ENCODE assay signal across 10 mouse cellular contexts in genomic region chrX:48455018-48455417, GRCm38 (mm10). TPM values are rescaled to one million over a fixed set of nuclear protein-coding genes. Genes with fewer than 3 reads are reported as not detected.
DNase-seq lines count a peak whose midpoint lies in the region; ATAC-seq and TF ChIP-seq lines count a peak whose summit lies in the region.
"Had no signal": no experiment of that assay in that cellular context is flagged by ENCODE, and none has a peak within 500 bp of the region (broad histone marks: within the 10 kb centered on the region; RNA-seq: fewer than 3 reads in every experiment).

No protein-coding gene starts in this region.

- H3K27me3 ChIP-seq in neural tube, embryonic 15.5 days (replicated peaks), result peaks cover 23% of the 10 kb centered on the region
- H3K27me3 ChIP-seq in limb, embryonic 14.5 days (ENCODE audit: control insufficient read depth, insufficient read depth, low read length), result no peaks in the 10 kb centered on the region
- peaks cover 21% of the 10 kb centered on the region for H3K27me3 ChIP-seq in forebrain, embryonic 11.5 days (ENCODE audit: control insufficient read depth, insufficient read depth, low read length)

- TF ChIP-seq POLR2A in limb, embryonic 14.5 days (IDR thresholded peaks at IDR 0.05; ENCODE audit: borderline replicate concordance, extremely low read depth, insufficient read depth, insufficient read length), result no peak

- H3K9ac ChIP-seq in neural tube, embryonic 15.5 days (replicated peaks), result no peak overlapping the region
- no peak overlapping the region for H3K9ac ChIP-seq in limb, embryonic 14.5 days (ENCODE audit: low read depth, low read length, severe bottlenecking)
- H3K9ac ChIP-seq in forebrain, embryonic 11.5 days (ENCODE audit: low read length), result no peak overlapping the region
- H3K9ac ChIP-seq: midbrain, embryonic 13.5 days had no signal

- peaks cover 3% of the 10 kb centered on the region; the same call in 1 of the 2 replicates for H3K4me1 ChIP-seq in neural tube, embryonic 15.5 days
- no peaks in the 10 kb centered on the region for H3K4me1 ChIP-seq in limb, embryonic 14.5 days (ENCODE audit: control insufficient read depth, insufficient read depth, low read length)
- H3K4me1 ChIP-seq in forebrain, embryonic 11.5 days (replicated peaks; ENCODE audit: control insufficient read depth, insufficient read depth, low read length), result no peaks in the 10 kb centered on the region

- DNase-seq in gastrocnemius, adult 2 months, result peak; percentile 29
- no peak for DNase-seq in gastrocnemius, postnatal 25 days
- no peak for DNase-seq in neural tube, embryonic 10.5 days (ENCODE audit: extremely low spot score, low spot score)
- no peak for DNase-seq in limb, embryonic 14.5 days (ENCODE audit: low spot score)
- DNase-seq in thymus, postnatal 4 days, result peak; percentile 80
- no peak for DNase-seq in layer of hippocampus, adult 9-10 months (ENCODE audit: low spot score)
- DNase-seq in forebrain, embryonic 11.5 days (ENCODE audit: low spot score), result no peak
- DNase-seq: cerebellum, adult 11-12 months had no signal

- WGBS in neural tube, embryonic 15.5 days, result 35% methylated on average over 9 of the region's 9 CpGs
- WGBS in limb, embryonic 14.5 days, result 46% methylated on average over 9 of the region's 9 CpGs
- WGBS in forebrain, embryonic 11.5 days, result 29% methylated on average over 9 of the region's 9 CpGs

- intact Hi-C loops in gastrocnemius, adult 2 months (cut with DNase I), result no loop called here

- H3K4me2 ChIP-seq in neural tube, embryonic 15.5 days, result peak overlapping the region; percentile 52; the same call in 1 of the 2 replicates
- peak overlapping the region; percentile 47 for H3K4me2 ChIP-seq in limb, embryonic 14.5 days (replicated peaks; ENCODE audit: low read depth, low read length, severe bottlenecking)
- H3K4me2 ChIP-seq in forebrain, embryonic 11.5 days (ENCODE audit: low read depth, low read length, severe bottlenecking), result no peak overlapping the region

- no peaks in the 10 kb centered on the region for H3K36me3 ChIP-seq in neural tube, embryonic 15.5 days
- H3K36me3 ChIP-seq in limb, embryonic 14.5 days (ENCODE audit: control insufficient read depth, insufficient read depth, low read length), result no peaks in the 10 kb centered on the region
- no peaks in the 10 kb centered on the region for H3K36me3 ChIP-seq in forebrain, embryonic 11.5 days (ENCODE audit: control insufficient read depth, insufficient read depth, low read length)
- H3K36me3 ChIP-seq: midbrain, embryonic 13.5 days had no signal

- no peak for TF ChIP-seq CTCF in gastrocnemius, adult 2 months (IDR thresholded peaks at IDR 0.05)

- peak overlapping the region; percentile 77 for H3K4me3 ChIP-seq in gastrocnemius, adult 2 months
- H3K4me3 ChIP-seq in neural tube, embryonic 15.5 days (replicated peaks), result no peak overlapping the region
- no peak overlapping the region for H3K4me3 ChIP-seq in limb, embryonic 14.5 days (replicated peaks; ENCODE audit: low read length)
- no peak overlapping the region for H3K4me3 ChIP-seq in forebrain, embryonic 11.5 days (ENCODE audit: low read depth, low read length)

- H3K27ac ChIP-seq in gastrocnemius, adult 2 months, result peak overlapping the region; percentile 87
- H3K27ac ChIP-seq in neural tube, embryonic 15.5 days (replicated peaks), result no peak overlapping the region
- no peak overlapping the region for H3K27ac ChIP-seq in limb, embryonic 14.5 days (replicated peaks; ENCODE audit: low read depth, low read length)
- H3K27ac ChIP-seq in forebrain, embryonic 11.5 days (ENCODE audit: low read depth, low read length), result no peak overlapping the region
- H3K27ac ChIP-seq: midbrain, embryonic 13.5 days had no signal

- H3K9me3 ChIP-seq in neural tube, embryonic 15.5 days (replicated peaks), result no peaks in the 10 kb centered on the region
- H3K9me3 ChIP-seq in limb, embryonic 14.5 days (ENCODE audit: control insufficient read depth, low read length), result no peaks in the 10 kb centered on the region
- H3K9me3 ChIP-seq in forebrain, embryonic 11.5 days (ENCODE audit: control insufficient read depth, low read length), result no peaks in the 10 kb centered on the region
- H3K9me3 ChIP-seq: midbrain, embryonic 13.5 days had no signal

- ATAC-seq in neural tube, embryonic 15.5 days (ENCODE audit: low FRiP score), result no peak
- no peak for ATAC-seq in limb, embryonic 14.5 days (ENCODE audit: low FRiP score, low read depth)
- ATAC-seq in forebrain, embryonic 11.5 days (replicated peaks; ENCODE audit: low FRiP score), result no peak

RNA-seq across cellular contexts. Expression of gene Elf4, which starts 7.9 kb away (rescaled TPM):
- 1 to 10 TPM; 1.6 to 2.1 TPM for total RNA-seq in gastrocnemius, adult 2 months (2021)
- total RNA-seq in gastrocnemius, postnatal 25 days (2021), result 1 to 10 TPM; 2.1 to 2.5 TPM
- 0.74 and 2.5 TPM in 2 replicates for polyA plus RNA-seq in neural tube, embryonic 15.5 days (2015; fragmentation: Nextera tagmentation; extraction: Ambion mirVana)
- polyA plus RNA-seq in limb, embryonic 14.5 days (2012; rRNA removed), result 24.3 and 29.6 TPM in 2 replicates
- polyA plus RNA-seq in limb, embryonic 14.5 days (2014; fragmentation: Nextera tagmentation; extraction: Ambion mirVana), result 11.1 and 12.0 TPM in 2 replicates
- polyA plus RNA-seq in forebrain, embryonic 11.5 days (2014; fragmentation: Nextera tagmentation; extraction: Ambion mirVana), result 2.7 and 3.2 TPM in 2 replicates

RNA-seq across cellular contexts. Expression of gene Aifm1, which starts 58.3 kb away (rescaled TPM):
- total RNA-seq in gastrocnemius, adult 2 months (2021), result 10 to 100 TPM; 37.3 to 50.0 TPM
- 10 to 100 TPM; 44.3 to 49.7 TPM for total RNA-seq in gastrocnemius, postnatal 25 days (2021)
- polyA plus RNA-seq in neural tube, embryonic 15.5 days (2015; fragmentation: Nextera tagmentation; extraction: Ambion mirVana), result 40.9 and 49.1 TPM in 2 replicates
- polyA plus RNA-seq in limb, embryonic 14.5 days (2012; rRNA removed), result 29.8 and 41.1 TPM in 2 replicates
- polyA plus RNA-seq in limb, embryonic 14.5 days (2014; fragmentation: Nextera tagmentation; extraction: Ambion mirVana), result 54.9 and 57.3 TPM in 2 replicates
- polyA plus RNA-seq in forebrain, embryonic 11.5 days (2014; fragmentation: Nextera tagmentation; extraction: Ambion mirVana), result 80.7 and 83.6 TPM in 2 replicates

Comparison
In these comparisons a context has a peak if more than half of its experiments do, and no peak if none do; other contexts are left out.
1. DNase-seq: peak in gastrocnemius, adult 2 months (single experiment) and thymus, postnatal 4 days (single experiment); none in gastrocnemius, postnatal 25 days (single experiment), neural tube, embryonic 10.5 days (single experiment), limb, embryonic 14.5 days (single experiment), layer of hippocampus, adult 9-10 months (single experiment) and forebrain, embryonic 11.5 days (single experiment).